Mouse (Mus musculus) G1E (cell line): ENCODE data around the gene Pick1.

Experiments used
- CTCF ChIP-seq: IDR thresholded peaks from 2 replicates; pipeline ENCODE4 v1.5.1; 2012; ENCODE audit warnings: low read depth, low read length, inconsistent platforms, mixed read lengths
- GATA1 ChIP-seq: IDR thresholded peaks from 2 replicates; pipeline ENCODE4 v1.6.1; 2012; ENCODE audit warnings: borderline replicate concordance, low read length, inconsistent platforms, mixed read lengths
- POLR2AphosphoS5 ChIP-seq: IDR thresholded peaks from 2 replicates; pipeline ENCODE4 v1.6.1; 2012; ENCODE audit warnings: low read depth, low read length, inconsistent platforms; ENCODE audit not compliant: insufficient replicate concordance
- TAL1 ChIP-seq: conservative IDR thresholded peaks from 2 replicates; pipeline ENCODE4 v1.6.1; 2012; ENCODE audit warnings: low read depth, low read length, inconsistent platforms, mixed read lengths

- TF ChIP-seq POLR2AphosphoS5 (no peak), CTCF (no peak), TAL1 (no peak), GATA1 (no peak)
Measured at GRCm38 (mm10) chr15:79252580-79252979, 23.6 kb downstream of the Pick1 start.
